Mouse (Mus musculus): ENCODE data around the gene Znrf4. TPM values are rescaled to one million over a fixed set of nuclear protein-coding genes. Genes with fewer than 3 reads are reported as not detected.

Gene Znrf4
- polyA plus RNA-seq, 1 experiment from 2014 or later: not detected

DNA sequence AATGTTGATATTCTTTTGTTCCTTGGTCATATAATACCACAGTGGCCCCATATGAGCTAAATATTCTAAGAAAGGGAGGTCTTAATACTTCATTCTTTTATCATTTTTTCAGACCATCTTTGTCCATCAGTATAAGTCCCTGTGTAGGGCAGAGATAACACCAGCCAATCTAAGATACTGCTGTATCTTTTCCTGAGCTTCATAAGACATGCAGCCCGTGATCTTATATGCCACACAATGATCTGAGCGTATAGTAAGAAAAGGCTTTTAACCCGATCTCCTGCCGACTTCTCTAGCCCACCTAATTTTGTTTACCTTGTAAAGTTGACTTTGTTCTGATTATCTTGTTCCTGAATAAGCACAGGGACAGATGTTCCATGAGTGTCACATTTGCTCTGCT lies 12.7 kb upstream of the Znrf4 start:
- Histone ChIP-seq H3K9me3 (no peaks in the 10 kb centered on the region), H3K27ac (no peak overlapping the region), H3K27me3 (no peaks in the 10 kb centered on the region; the same call in 1 of the 2 replicates), H3K36me3 (no peaks in the 10 kb centered on the region), H3K4me2 (no peak overlapping the region), H3K9ac (no peak overlapping the region), H3K4me1 (no peaks in the 10 kb centered on the region), H3K4me3 (no peak overlapping the region)
- ATAC-seq (ENCODE audit: insufficient number of reproducible peaks, insufficient read depth, low FRiP score, low TSS enrichment, low read depth): no peak
- 74% methylated on average over 4 of the region's 4 CpGs for WGBS

DNA sequence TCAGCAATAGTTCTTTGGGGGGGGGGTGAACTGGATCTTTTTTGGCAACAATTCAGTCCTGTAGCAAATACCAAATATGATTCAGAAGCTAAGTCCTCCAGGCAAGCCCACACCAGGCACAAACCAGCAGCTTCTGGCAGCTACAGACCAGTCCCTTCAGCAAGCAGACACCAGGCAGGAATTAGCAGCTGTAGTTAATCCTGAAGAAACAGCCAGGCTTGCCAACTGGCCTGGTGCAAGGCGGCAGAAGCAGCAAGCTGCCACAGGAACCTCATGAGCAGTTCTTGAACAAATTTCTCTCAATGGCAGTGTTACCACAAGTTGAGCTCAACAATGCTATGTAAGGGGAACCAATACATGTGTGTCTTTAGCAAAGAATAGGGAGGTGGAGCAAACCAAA lies 10.5 kb upstream of the Znrf4 start:
- Histone ChIP-seq H3K36me3 (no peaks in the 10 kb centered on the region), H3K9me3 (no peaks in the 10 kb centered on the region), H3K27me3 (no peaks in the 10 kb centered on the region; the same call in 1 of the 2 replicates), H3K4me1 (no peaks in the 10 kb centered on the region), H3K27ac (no peak overlapping the region), H3K9ac (no peak overlapping the region), H3K4me2 (no peak overlapping the region), H3K4me3 (no peak overlapping the region)
- no peak for ATAC-seq (ENCODE audit: insufficient number of reproducible peaks, insufficient read depth, low FRiP score, low TSS enrichment, low read depth)
- 52% methylated on average over 1 of the region's 1 CpGs for WGBS

DNA sequence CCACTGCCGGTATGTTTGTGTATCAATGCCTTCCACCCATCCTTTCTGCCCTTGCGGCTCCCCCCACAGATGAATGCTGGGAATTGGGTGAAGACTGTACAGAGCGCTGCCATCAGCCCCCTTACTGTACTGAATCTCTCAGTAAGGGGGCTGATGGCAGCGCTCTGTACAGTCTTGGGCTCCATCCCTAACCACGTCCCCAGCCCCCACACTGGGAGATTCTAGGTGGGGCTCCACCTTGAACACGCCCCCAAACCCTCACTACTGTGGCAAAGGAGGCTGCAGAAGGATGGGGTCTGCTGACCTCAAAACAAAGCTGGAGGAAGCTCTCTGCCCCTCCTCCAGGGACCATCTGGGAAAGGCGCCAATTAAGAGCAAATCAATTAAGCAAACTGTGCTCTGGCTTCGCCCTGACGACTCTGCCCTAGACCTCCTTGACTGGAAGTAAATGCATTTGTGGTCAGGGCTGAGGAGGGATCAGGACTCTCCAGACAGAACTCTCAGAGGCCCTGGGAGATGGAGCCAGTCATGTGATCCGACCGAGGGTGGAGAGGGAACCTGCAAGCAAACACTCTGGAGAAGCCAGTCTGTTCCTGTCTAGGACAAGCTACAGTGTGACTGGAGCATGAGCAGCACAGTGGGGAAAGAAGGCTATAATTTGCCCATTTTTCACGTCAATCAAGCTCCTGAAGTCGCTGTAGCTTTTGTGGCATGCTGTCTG lies 3.6 kb upstream of the Znrf4 start:
- 8% methylated on average over 13 of the region's 13 CpGs for WGBS
- Histone ChIP-seq H3K27ac (peak overlapping the region; percentile 62), H3K9me3 (0 out of 2 replicates have a peak, but pooled peaks cover 3% of the 10 kb centered on the region), H3K4me3 (peak overlapping the region; percentile 6; the same call in 1 of the 2 replicates), H3K36me3 (no peaks in the 10 kb centered on the region), H3K4me2 (peak overlapping the region; percentile 41), H3K9ac (peak overlapping the region; percentile 41; the same call in 1 of the 2 replicates), H3K4me1 (peaks cover 28% of the 10 kb centered on the region), H3K27me3 (peaks cover 50% of the 10 kb centered on the region)
- peak; percentile 74 for ATAC-seq (ENCODE audit: insufficient number of reproducible peaks, insufficient read depth, low FRiP score, low TSS enrichment, low read depth)

DNA sequence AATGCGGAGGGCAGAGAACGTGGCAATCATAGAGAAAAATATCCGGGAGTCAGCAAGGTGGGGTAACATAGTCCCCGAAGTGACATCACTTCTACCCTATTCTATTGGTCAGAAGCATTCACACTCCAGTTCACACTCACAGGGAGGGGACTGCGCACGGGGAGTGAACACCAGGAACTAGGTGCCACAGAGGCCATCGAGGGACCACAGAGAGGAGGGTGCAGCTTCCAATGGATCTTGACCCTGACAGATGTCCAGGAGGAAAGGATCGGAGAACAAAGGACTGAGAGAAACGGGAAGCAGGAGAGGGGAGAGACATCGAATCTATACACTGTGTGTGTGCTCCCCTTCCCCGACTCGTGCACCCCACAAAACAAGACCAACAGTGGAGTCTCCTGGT lies 2.7 kb upstream of the Znrf4 start:
- 42% methylated on average over 12 of the region's 12 CpGs for WGBS
- Histone ChIP-seq H3K36me3 (no peaks in the 10 kb centered on the region), H3K27me3 (peaks cover 59% of the 10 kb centered on the region), H3K9ac (no peak overlapping the region), H3K27ac (no peak overlapping the region), H3K4me3 (no peak overlapping the region), H3K4me1 (peaks cover 37% of the 10 kb centered on the region), H3K4me2 (no peak overlapping the region), H3K9me3 (0 out of 2 replicates have a peak, but pooled peaks cover 3% of the 10 kb centered on the region)
- ATAC-seq (ENCODE audit: insufficient number of reproducible peaks, insufficient read depth, low FRiP score, low TSS enrichment, low read depth): no peak

DNA sequence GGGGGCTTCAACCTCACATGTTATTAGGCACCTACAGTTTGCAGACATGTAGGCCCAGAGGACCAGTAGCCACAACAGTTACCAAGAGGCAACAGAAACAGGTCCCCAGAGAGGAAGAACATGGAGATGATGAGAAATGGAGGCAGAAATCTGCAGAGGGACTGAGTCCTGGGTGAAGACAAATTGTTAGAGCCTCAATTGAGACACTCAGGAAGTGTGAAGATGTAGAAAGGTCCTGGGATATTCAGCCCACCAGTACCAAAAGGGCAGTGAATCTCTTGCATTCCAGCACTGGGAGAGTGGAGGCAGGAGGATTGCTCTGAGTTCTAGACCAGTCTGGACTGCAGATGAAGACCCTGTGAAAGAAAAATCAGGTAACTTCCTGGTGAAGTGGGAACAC lies 2.1 kb upstream of the Znrf4 start:
- Histone ChIP-seq H3K36me3 (no peaks in the 10 kb centered on the region), H3K4me2 (no peak overlapping the region), H3K9me3 (0 out of 2 replicates have a peak, but pooled peaks cover 3% of the 10 kb centered on the region), H3K4me3 (no peak overlapping the region), H3K27ac (no peak overlapping the region), H3K4me1 (peaks cover 42% of the 10 kb centered on the region), H3K9ac (no peak overlapping the region), H3K27me3 (peaks cover 65% of the 10 kb centered on the region)
- ATAC-seq (ENCODE audit: insufficient number of reproducible peaks, insufficient read depth, low FRiP score, low TSS enrichment, low read depth): no peak

DNA sequence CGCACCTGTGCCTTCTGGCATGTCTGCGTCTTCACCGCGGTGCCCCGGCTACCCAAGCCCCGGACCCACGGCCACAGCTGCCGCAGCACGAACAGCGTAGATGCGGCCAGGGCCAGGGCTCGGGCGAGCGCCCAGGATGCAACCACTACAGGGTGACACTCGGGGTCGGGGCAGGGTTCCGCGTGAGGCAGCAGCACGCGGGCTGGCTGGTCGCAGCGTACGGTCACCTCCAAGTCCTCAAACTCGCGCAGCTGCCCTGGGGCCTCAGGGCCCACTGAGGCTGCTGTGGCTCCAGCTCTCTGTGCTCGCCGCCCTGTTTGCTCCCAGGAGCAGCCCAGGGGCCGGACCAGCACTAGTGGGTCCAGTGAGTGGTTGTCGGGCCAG lies 532 bp downstream of the Znrf4 start:
- H3K36me3 ChIP-seq: no peaks in the 10 kb centered on the region
- H3K9me3 ChIP-seq: 0 out of 2 replicates have a peak, but pooled peaks cover 2% of the 10 kb centered on the region
- peak overlapping the region; percentile 46; the same call in 1 of the 2 replicates for H3K9ac ChIP-seq
- H3K4me1 ChIP-seq: peaks cover 45% of the 10 kb centered on the region
- H3K4me2 ChIP-seq: peak overlapping the region; percentile 54
- H3K27ac ChIP-seq: no peak overlapping the region
- WGBS: 23% methylated on average over 29 of the region's 29 CpGs
- no peak for ATAC-seq (ENCODE audit: insufficient number of reproducible peaks, insufficient read depth, low FRiP score, low TSS enrichment, low read depth)
- H3K27me3 ChIP-seq: peaks cover 74% of the 10 kb centered on the region
- peak overlapping the region; percentile 35 for H3K4me3 ChIP-seq

DNA sequence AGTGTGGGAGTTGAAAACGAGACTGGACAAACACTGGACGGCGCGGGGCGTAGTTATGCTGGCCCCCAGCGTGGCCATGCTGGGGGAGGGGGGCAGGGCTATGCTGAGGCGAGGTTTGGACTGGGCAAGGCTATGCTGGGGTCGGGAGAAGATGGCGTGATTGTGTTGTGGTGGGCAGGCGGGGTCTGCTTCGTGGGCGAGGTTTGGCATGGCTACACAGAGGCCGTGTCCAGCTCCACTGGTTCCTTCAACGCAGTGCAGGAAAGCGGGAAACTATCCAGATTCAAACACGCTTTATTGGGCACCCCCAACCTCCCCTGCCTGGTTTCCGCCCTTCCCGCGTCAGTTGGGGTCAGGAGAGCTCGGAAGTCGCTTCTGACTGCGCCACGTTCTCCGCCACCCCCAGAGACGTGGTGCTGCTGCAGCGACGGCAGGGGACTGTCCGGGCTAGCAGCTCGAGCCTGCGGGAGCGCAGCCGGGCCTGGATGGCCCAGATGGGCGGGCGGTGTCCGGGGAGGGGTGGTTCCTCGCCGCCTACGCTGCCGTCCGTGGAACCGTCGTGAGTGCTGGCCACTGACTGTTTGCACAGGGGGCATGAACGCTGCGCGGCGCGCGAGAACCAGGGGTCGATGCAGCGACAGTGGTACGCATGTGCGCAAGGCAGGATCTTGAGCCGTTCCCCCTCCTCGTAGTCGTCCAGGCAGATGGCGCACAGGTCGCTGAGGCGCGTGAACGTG lies 1.1 kb downstream of the Znrf4 start:
- H3K4me2 ChIP-seq: peak overlapping the region; percentile 54
- H3K27me3 ChIP-seq: peaks cover 74% of the 10 kb centered on the region
- peak overlapping the region; percentile 35 for H3K4me3 ChIP-seq
- WGBS: 7% methylated on average over 60 of the region's 60 CpGs
- H3K27ac ChIP-seq: no peak overlapping the region
- H3K36me3 ChIP-seq: no peaks in the 10 kb centered on the region
- H3K4me1 ChIP-seq: peaks cover 42% of the 10 kb centered on the region
- no peak for ATAC-seq (ENCODE audit: insufficient number of reproducible peaks, insufficient read depth, low FRiP score, low TSS enrichment, low read depth)
- H3K9me3 ChIP-seq: no peaks in the 10 kb centered on the region
- peak overlapping the region; percentile 46 for H3K9ac ChIP-seq

DNA sequence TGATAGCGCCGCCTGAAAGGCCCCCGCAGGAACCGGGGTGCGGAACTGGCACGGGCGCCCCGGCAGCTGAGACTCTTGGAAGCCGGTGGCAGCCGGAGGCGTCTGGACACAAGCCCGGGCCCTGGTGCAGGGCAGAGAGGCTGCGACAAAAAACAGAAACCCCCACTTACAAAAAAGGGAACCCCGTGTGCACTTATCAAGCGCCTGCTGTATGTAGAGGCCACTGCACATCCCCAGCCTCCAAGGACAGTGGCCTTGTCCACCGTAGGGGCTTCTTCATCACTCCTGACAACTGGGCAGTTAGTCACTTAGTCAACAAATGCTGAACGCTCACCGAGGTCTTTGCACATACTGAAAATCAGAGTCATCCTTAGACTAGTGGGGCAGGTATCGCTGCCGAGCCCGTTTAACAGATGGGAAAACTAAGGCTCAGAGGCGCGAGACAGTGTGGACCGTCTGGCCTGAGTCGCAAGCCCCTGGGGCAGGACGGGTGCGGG lies 1.7 kb downstream of the Znrf4 start:
- Histone ChIP-seq H3K9ac (no peak overlapping the region), H3K36me3 (no peaks in the 10 kb centered on the region), H3K4me1 (peaks cover 37% of the 10 kb centered on the region), H3K4me2 (peak overlapping the region; percentile 54; the same call in 1 of the 2 replicates), H3K27me3 (peaks cover 69% of the 10 kb centered on the region), H3K27ac (no peak overlapping the region), H3K9me3 (no peaks in the 10 kb centered on the region), H3K4me3 (peak overlapping the region; percentile 35; the same call in 1 of the 2 replicates)
- 31% methylated on average over 27 of the region's 27 CpGs for WGBS
- ATAC-seq (ENCODE audit: insufficient number of reproducible peaks, insufficient read depth, low FRiP score, low TSS enrichment, low read depth): no peak

DNA sequence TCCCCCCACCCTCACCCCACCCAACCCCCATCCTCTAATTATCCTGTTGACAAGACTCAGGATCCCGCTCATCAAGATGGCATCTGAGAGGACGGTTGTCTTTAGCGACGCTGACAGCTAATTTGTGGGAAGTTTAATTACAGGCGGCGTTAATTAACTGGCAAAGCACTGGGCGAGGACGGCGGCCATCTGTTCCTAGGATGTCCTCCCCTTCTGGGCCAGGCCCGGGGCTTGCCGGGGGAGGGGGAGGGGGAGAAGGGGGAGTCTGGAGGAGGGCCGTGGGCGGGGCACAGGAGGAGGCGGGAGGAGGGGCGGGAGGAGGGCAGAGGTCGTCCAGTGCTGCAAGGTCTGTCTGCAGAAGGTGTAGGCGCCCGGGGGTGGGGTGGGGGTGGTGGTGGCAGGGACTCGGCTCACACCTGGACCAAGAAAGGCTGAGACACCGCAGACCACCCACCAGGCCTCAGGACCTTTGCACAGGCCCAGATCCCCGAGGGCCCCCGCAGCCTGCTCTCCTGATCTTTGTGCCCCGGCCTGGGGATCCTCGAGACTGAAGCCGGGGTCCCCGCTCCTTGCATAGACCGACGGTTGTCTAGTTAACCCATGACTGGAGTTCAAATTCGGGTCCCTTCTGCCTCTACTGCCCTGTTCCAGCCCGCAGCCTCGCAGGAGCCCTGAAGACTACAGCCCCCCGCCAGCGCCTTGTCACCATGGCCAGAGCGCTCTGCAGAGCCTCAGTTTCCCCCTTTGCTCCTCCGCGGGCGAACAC lies 2.3 kb downstream of the Znrf4 start:
- Histone ChIP-seq H3K4me2 (peak overlapping the region; percentile 36), H3K36me3 (no peaks in the 10 kb centered on the region), H3K4me1 (peaks cover 33% of the 10 kb centered on the region), H3K9ac (0 out of 2 replicates have a peak overlapping the region, but pooled peaks have one; percentile 32), H3K4me3 (peak overlapping the region; percentile 12; the same call in 1 of the 2 replicates), H3K27ac (no peak overlapping the region), H3K27me3 (peaks cover 63% of the 10 kb centered on the region), H3K9me3 (no peaks in the 10 kb centered on the region)
- ATAC-seq (ENCODE audit: insufficient number of reproducible peaks, insufficient read depth, low FRiP score, low TSS enrichment, low read depth): no peak
- 5% methylated on average over 30 of the region's 37 CpGs for WGBS

DNA sequence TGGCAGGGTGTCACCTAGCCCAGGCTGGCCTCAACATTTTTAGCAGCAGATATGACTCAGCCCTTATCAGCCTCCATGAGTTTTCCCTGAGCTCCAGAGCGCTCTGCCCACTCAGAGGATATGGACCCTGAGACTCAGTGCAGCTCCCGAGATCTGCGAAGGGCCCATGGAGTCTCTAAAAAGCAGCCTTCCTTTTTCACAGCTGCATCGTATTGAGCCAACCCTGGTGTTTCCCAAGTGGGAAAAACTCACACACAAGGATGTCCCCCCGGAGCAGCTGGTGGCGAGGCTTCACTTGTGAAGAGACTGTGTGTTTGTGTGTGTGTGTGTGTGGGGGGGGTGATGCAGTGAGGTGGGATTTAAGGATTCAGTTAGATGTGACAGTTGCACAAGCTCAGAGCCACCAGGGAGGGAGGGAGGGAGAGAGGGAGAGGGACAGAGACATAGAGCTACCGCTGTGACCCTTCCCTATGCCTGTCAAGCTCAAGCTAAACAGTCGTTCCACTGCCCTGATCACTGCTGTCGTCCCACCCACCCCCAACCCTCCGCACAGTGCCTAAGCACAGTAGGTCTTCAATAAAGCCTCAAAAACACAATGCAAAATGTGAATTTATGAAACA lies 3.1 kb downstream of the Znrf4 start:
- no peak overlapping the region for H3K4me3 ChIP-seq

More for the DNA sequence above, 3.1 kb downstream of the Znrf4 start:
- 37% methylated on average over 10 of the region's 10 CpGs for WGBS
- no peak overlapping the region for H3K27ac ChIP-seq
- H3K9me3 ChIP-seq: 0 out of 2 replicates have a peak, but pooled peaks cover 2% of the 10 kb centered on the region
- peaks cover 55% of the 10 kb centered on the region for H3K27me3 ChIP-seq
- no peak for ATAC-seq (ENCODE audit: insufficient number of reproducible peaks, insufficient read depth, low FRiP score, low TSS enrichment, low read depth)
- H3K4me1 ChIP-seq: peaks cover 32% of the 10 kb centered on the region
- no peak overlapping the region for H3K4me2 ChIP-seq
- H3K36me3 ChIP-seq: no peaks in the 10 kb centered on the region
- H3K9ac ChIP-seq: no peak overlapping the region
